Mouse (Mus musculus) stomach, postnatal 0 days (tissue): Measurements from ENCODE around the gene Ereg. TPM values are rescaled to one million over a fixed set of nuclear protein-coding genes. Genes with fewer than 3 reads are reported as not detected.

ENCODE experiments used
- ATAC-seq: fragments of 200-750 bp; cut with Nextera tagmentation; 2 replicates; pipeline ENCODE4 v1.8.0; 2017; ENCODE audit not compliant: low FRiP score, low TSS enrichment
- DNase-seq: peaks from one replicate; pipeline ENCODE4 v3.0.0-alpha.2; 2016; ENCODE audit warnings: low spot score
- H3K27ac ChIP-seq: fragments of 300-500 bp; sonication (generic); replicated peaks from 2 replicates; pipeline ENCODE4 v1.5.1; 2014; ENCODE audit warnings: mild to moderate bottlenecking, control low read depth
- H3K27me3 ChIP-seq: fragments of 300-500 bp; sonication (generic); 2 replicates; pipeline ENCODE4 v1.6.1; 2014; ENCODE audit warnings: low read length; ENCODE audit not compliant: control insufficient read depth, insufficient read depth
- H3K36me3 ChIP-seq: fragments of 300-500 bp; sonication (generic); 2 replicates; pipeline ENCODE4 v1.6.1; 2014; ENCODE audit warnings: low read length, mixed read lengths; ENCODE audit not compliant: control insufficient read depth, insufficient read depth
- H3K4me1 ChIP-seq: fragments of 300-500 bp; sonication (generic); replicated peaks from 2 replicates; pipeline ENCODE4 v1.6.1; 2014; ENCODE audit warnings: antibody characterized with exemption; ENCODE audit not compliant: control insufficient read depth, insufficient read depth
- H3K4me2 ChIP-seq: fragments of 300-500 bp; sonication (generic); replicated peaks from 2 replicates; pipeline ENCODE4 v1.6.1; 2014; ENCODE audit warnings: low read depth, mild to moderate bottlenecking, control low read depth, moderate library complexity
- H3K4me3 ChIP-seq: fragments of 300-500 bp; sonication (generic); 2 replicates; pipeline ENCODE4 v1.5.1; 2014; ENCODE audit warnings: low read depth, low read length, control low read depth
- H3K9ac ChIP-seq: fragments of 300-500 bp; sonication (generic); 2 replicates; pipeline ENCODE4 v1.6.1; 2014; ENCODE audit warnings: mild to moderate bottlenecking, low read length, control low read depth, mixed read lengths
- H3K9me3 ChIP-seq: fragments of 300-500 bp; sonication (generic); 2 replicates; pipeline ENCODE4 v1.6.1; 2016; ENCODE audit warnings: low read length; ENCODE audit not compliant: control insufficient read depth
- CTCF ChIP-seq: IDR thresholded peaks from 2 replicates; pipeline ENCODE4 v1.5.1; 2016; ENCODE audit warnings: antibody characterized with exemption, low read depth, mild to moderate bottlenecking, moderate library complexity
- EP300 ChIP-seq: optimal IDR thresholded peaks from 2 replicates; pipeline ENCODE3; 2016; ENCODE audit warnings: antibody characterized with exemption
- WGBS: fragments of 180-500 bp; shearing (Covaris S2); extraction: QIAGEN DNeasy Blood & Tissue Kit; methylation state at CpG from one replicate; pipeline ENCODE4 v1.1.7; 2014; 5-methylcytosine and 5-hydroxymethylcytosine counted together
- polyA plus RNA-seq: library from polyadenylated mRNA; unstranded; fragments of >200 nt; fragmentation: Nextera tagmentation; extraction: Ambion mirVana; gene quantifications from 2 replicates; pipeline ENCODE4 v1.2.1, GENCODE M21; 2015

Ereg gene
- 3.2 and 3.3 TPM in 2 replicates for polyA plus RNA-seq

- Histone ChIP-seq H3K27ac (peak within 1 kb of the TSS; percentile 56), H3K4me3 (peak within 1 kb of the TSS; percentile 42), H3K4me2 (peak within 1 kb of the TSS; percentile 62), H3K4me1 (0 out of 2 replicates have a peak, but pooled peaks cover 4% of the 10 kb centered on the region), H3K9me3 (no peaks in the 10 kb centered on the region), H3K9ac (peak within 1 kb of the TSS; percentile 47), H3K27me3 (no peaks in the 10 kb centered on the region), H3K36me3 (no peaks in the 10 kb centered on the region)
- peak; percentile 49 for TF ChIP-seq CTCF
- no peak for TF ChIP-seq EP300
- 3% methylated on average over 25 of the region's 25 CpGs for WGBS
- ATAC-seq, result 0 out of 2 replicates have a peak, but pooled peaks have one; percentile 40
- DNase-seq, result peak; percentile 35
These were observed at the start of gene Ereg for GRCm38 (mm10) chr5:91074450-91074950. Gene Ereg, plus strand, starts transcription at chr5:91074622.

DNA sequence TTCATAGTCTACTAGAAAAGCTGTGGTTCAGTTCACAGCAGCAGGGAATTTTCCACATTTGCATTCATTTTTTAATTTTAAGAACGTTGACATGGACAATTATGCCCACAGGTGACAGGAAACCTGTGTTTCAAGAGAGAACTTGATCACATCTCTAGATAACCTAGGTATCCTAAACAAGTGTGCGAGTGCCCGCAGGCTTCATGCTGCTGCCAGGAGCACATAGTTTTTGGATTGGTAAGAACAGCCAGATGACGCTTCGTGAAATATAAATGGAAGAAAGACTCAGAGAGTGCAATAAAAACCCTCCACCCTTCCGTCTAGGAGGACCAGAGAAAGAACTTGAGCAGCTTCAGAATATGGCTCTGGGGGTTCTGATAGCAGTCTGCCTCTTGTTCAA, 47.3 kb upstream of the Ereg start, which contains the start of gene Epgn:
Gene Epgn, plus strand, starts transcription at position 301 of the 400 bp plus-strand sequence.
- Histone ChIP-seq H3K4me1 (no peaks in the 10 kb centered on the region), H3K27me3 (no peaks in the 10 kb centered on the region), H3K9ac (no peak within 1 kb of the TSS), H3K4me2 (no peak within 1 kb of the TSS), H3K27ac (no peak within 1 kb of the TSS), H3K9me3 (no peaks in the 10 kb centered on the region), H3K4me3 (no peak within 1 kb of the TSS), H3K36me3 (no peaks in the 10 kb centered on the region)
- ATAC-seq (no peak), DNase-seq (no peak)
- TF ChIP-seq EP300 (no peak), CTCF (no peak)
- 63% methylated on average over 6 of the region's 6 CpGs for WGBS

- Histone ChIP-seq H3K27me3 (no peaks in the 10 kb centered on the region), H3K4me1 (no peaks in the 10 kb centered on the region), H3K27ac (no peak overlapping the region), H3K36me3 (no peaks in the 10 kb centered on the region), H3K9me3 (no peaks in the 10 kb centered on the region), H3K9ac (no peak overlapping the region), H3K4me3 (no peak overlapping the region), H3K4me2 (no peak overlapping the region)
- WGBS, result 19% methylated on average over 1 of the region's 1 CpGs
- no peak for TF ChIP-seq CTCF
- no peak for TF ChIP-seq EP300
- ATAC-seq (peak; percentile 72; the same call in 1 of the 2 replicates), DNase-seq (no peak)
These were observed 46.6 kb upstream of the Ereg start for GRCm38 (mm10) chr5:91027840-91028239.

DNA sequence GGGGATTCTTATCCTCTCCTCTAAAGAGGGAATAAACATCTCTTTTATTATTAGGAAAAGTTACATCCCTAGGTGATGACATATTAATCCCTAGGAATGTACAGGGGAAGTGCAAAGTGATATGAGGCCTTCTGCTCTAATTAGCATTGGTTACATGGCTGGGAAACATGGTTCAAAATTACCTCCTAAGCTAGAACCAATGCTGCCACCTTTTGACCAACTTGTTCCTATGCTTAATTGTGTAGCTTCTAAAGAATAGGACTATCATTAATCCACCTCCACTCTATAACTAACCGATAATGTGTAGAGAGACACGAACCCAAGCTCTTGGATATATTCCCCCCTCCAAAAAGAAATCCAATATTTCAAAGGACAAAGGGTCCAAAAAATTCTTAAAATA, 43.8 kb upstream of the Ereg start:
- Histone ChIP-seq H3K4me2 (no peak overlapping the region), H3K27ac (no peak overlapping the region), H3K4me3 (no peak overlapping the region), H3K27me3 (no peaks in the 10 kb centered on the region), H3K4me1 (no peaks in the 10 kb centered on the region), H3K9me3 (no peaks in the 10 kb centered on the region), H3K9ac (no peak overlapping the region), H3K36me3 (no peaks in the 10 kb centered on the region)
- ATAC-seq (no peak), DNase-seq (no peak)
- TF ChIP-seq CTCF (peak; percentile 69), EP300 (no peak)
- 91% methylated on average over 2 of the region's 2 CpGs for WGBS

- DNase-seq, result peak; percentile 51
- Histone ChIP-seq H3K4me3 (no peak overlapping the region), H3K9ac (no peak overlapping the region), H3K27me3 (no peaks in the 10 kb centered on the region), H3K4me1 (no peaks in the 10 kb centered on the region), H3K9me3 (no peaks in the 10 kb centered on the region), H3K4me2 (no peak overlapping the region), H3K36me3 (no peaks in the 10 kb centered on the region), H3K27ac (no peak overlapping the region)
- 63% methylated on average over 2 of the region's 2 CpGs for WGBS
- ATAC-seq, result peak; percentile 60; the same call in 1 of the 2 replicates
- TF ChIP-seq EP300, result peak; percentile 41
- no peak for TF ChIP-seq CTCF
These were observed 39.1 kb upstream of the Ereg start for GRCm38 (mm10) chr5:91035341-91035740.

DNA sequence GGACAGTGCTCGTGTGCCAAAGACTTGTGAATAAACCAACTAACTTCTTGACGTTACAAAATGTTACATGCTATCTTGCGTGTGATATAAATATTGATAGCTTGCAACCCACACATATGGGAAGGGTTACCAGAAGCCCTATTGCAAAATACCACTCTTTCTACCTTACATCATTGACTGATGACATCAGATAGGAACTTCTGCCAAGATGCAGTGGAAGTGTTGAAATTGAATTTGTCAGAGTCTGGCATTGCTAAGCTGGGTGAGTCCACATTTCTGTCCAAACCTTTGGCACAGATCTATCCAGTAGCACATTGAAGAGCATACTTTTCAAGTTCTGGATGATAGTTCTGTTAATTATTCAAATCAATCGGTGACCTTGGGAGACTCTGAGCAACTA, 37.8 kb upstream of the Ereg start:
- no peaks in the 10 kb centered on the region for H3K4me1 ChIP-seq
- no peak overlapping the region for H3K27ac ChIP-seq
- H3K9ac ChIP-seq, result no peak overlapping the region
- no peaks in the 10 kb centered on the region for H3K27me3 ChIP-seq
- no peaks in the 10 kb centered on the region for H3K36me3 ChIP-seq
- no peak overlapping the region for H3K4me3 ChIP-seq
- no peak for TF ChIP-seq CTCF
- TF ChIP-seq EP300, result peak; percentile 25
- ATAC-seq (no peak), DNase-seq (no peak)
- WGBS, result 64% methylated on average over 4 of the region's 4 CpGs
- H3K9me3 ChIP-seq, result no peaks in the 10 kb centered on the region
- no peak overlapping the region for H3K4me2 ChIP-seq
